Comparison of ENCODE assay signal across 8 mouse cellular contexts in the genomic region with DNA sequence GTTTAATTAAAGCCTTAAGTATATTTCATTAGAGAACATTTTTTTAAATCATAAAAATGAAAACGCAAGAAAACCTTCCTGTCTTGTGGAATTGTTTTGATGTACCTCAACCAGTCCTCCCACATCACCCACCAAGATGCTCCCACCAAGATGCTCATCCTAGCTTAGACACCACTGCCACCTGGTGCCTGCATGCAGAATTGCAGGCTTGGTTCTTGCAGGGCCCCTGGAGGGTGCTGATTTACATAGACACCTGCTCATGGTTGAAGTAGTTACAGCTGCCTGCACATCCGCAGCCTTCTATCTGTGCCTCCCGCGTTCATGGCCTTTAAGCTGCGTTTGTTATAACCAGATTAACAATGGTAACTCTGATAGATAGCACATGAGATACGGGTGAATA.
DNase-seq lines count a peak whose midpoint lies in the region; ATAC-seq and TF ChIP-seq lines count a peak whose summit lies in the region.

No protein-coding gene starts in this region.

- no peaks in the 10 kb centered on the region for H3K36me3 ChIP-seq in ES-E14 (ENCODE audit: control insufficient read depth, insufficient read depth, low read length, poor library complexity, severe bottlenecking)
- no peaks in the 10 kb centered on the region for H3K36me3 ChIP-seq in liver, embryonic 14.5 days (replicated peaks; ENCODE audit: control insufficient read depth, insufficient read depth, low read depth)

- no peak for TF ChIP-seq EP300 in liver, embryonic 14.5 days (IDR thresholded peaks at IDR 0.05; ENCODE audit: low read depth)

- in situ Hi-C loops in ES-E14 (cut with MboI; ENCODE audit: low sequenced_read_pairs in 2 of 2, unreplicated experiment in 2 of 2) = no loop called here

- no peak; the same call in none of the 2 replicates for TF ChIP-seq CTCF in gastrocnemius, adult 2 months (IDR thresholded peaks at IDR 0.05)
- peak; percentile 83 for TF ChIP-seq CTCF in liver, embryonic 14.5 days (IDR thresholded peaks at IDR 0.05; ENCODE audit: low read depth)

- no peak overlapping the region for H3K4me2 ChIP-seq in liver, embryonic 14.5 days (ENCODE audit: low read depth)

- DNase-seq in 3T3-L1 (ENCODE audit: low read depth, low spot score) = peak; percentile 77
- DNase-seq in ES-E14 (ENCODE audit: low read depth, low spot score) = peak; percentile 79
- peak; percentile 83 to 86 for DNase-seq in cerebellum, postnatal 14 days
- peak; percentile 71 for DNase-seq in gastrocnemius, adult 2 months
- DNase-seq in kidney, postnatal 14 days = peak; percentile 56
- DNase-seq in liver, embryonic 14.5 days (ENCODE audit: low read depth in 3 of 3, low spot score in 3 of 3) = no peak
- peak; percentile 76 for DNase-seq in right cerebral cortex, postnatal 25 days

- 18% methylated on average over 6 of the region's 6 CpGs for WGBS in liver, embryonic 14.5 days (ENCODE audit: insufficient replicate concordance)

- intact Hi-C loops in gastrocnemius, adult 2 months (cut with DNase I) = loop anchor here (1.0 to 10.0 kb wide), 5 partner anchors 214 to 920 kb away; no protein-coding TSS in a partner anchor

- no peak overlapping the region for H3K9ac ChIP-seq in ES-E14 (ENCODE audit: insufficient read depth, low read depth, low read length, poor library complexity, severe bottlenecking)
- H3K9ac ChIP-seq in liver, embryonic 14.5 days (replicated peaks) = no peak overlapping the region

- no peaks in the 10 kb centered on the region for H3K9me3 ChIP-seq in ES-E14 (ENCODE audit: control insufficient read depth, insufficient read depth, low read depth, low read length)
- no peaks in the 10 kb centered on the region for H3K9me3 ChIP-seq in liver, embryonic 14.5 days (ENCODE audit: control insufficient read depth, low read length)

- no peak overlapping the region for H3K27ac ChIP-seq in ES-E14 (ENCODE audit: insufficient read depth, low read depth, low read length, poor library complexity, severe bottlenecking)
- no peak overlapping the region for H3K27ac ChIP-seq in gastrocnemius, adult 2 months
- no peak overlapping the region for H3K27ac ChIP-seq in liver, embryonic 14.5 days

- no peak overlapping the region for H3K4me3 ChIP-seq in ES-E14 (ENCODE audit: insufficient read depth in 1 of 2, low read depth in 1 of 2, low read length in 2 of 2, poor library complexity in 1 of 2, severe bottlenecking in 1 of 2)
- H3K4me3 ChIP-seq in gastrocnemius, adult 2 months = no peak overlapping the region
- no peak overlapping the region for H3K4me3 ChIP-seq in liver, embryonic 14.5 days (ENCODE audit: insufficient read depth in 1 of 2, low read depth in 2 of 2, low read length in 2 of 2)

- peaks cover 0 to 6% of the 10 kb centered on the region in 2 experiments; a peak in 1 of 4 replicates for H3K4me1 ChIP-seq in ES-E14 (ENCODE audit: control insufficient read depth in 2 of 2, insufficient read depth in 2 of 2, low read length in 2 of 2, poor library complexity in 1 of 2)
- H3K4me1 ChIP-seq in liver, embryonic 14.5 days (replicated peaks; ENCODE audit: control insufficient read depth in 2 of 2, insufficient read depth in 2 of 2, low read length in 1 of 2) = no peaks in the 10 kb centered on the region

- H3K27me3 ChIP-seq in liver, embryonic 14.5 days (ENCODE audit: control insufficient read depth, insufficient read depth, low read length) = no peaks in the 10 kb centered on the region

- no peak for ATAC-seq in liver, embryonic 14.5 days (ENCODE audit: insufficient read depth)
- ATAC-seq in activated CD4-positive, CD25-positive, alpha-beta regulatory T cell, adult 4 months = no peak

TF ChIP-seq in ES-E14, 5 proteins besides CTCF, POLR2A, EP300 and RAD21:
- no peak for TF ChIP-seq CHD2 (IDR thresholded peaks at IDR 0.05; ENCODE audit: low read depth, low read length)
- peak; percentile 97 for TF ChIP-seq ZC3H11A (IDR thresholded peaks at IDR 0.05; ENCODE audit: borderline replicate concordance, low read depth, low read length)

Comparison
In these comparisons a context has a peak if more than half of its experiments do, and no peak if none do; other contexts are left out.
1. DNase-seq: peak in 3T3-L1 (single experiment), ES-E14 (single experiment), cerebellum, postnatal 14 days (2 of 2), gastrocnemius, adult 2 months (single experiment), kidney, postnatal 14 days (single experiment) and right cerebral cortex, postnatal 25 days (single experiment); none in liver, embryonic 14.5 days (0 of 3).